Mouse (Mus musculus): ENCODE measurements around the gene Hlf.

DNA sequence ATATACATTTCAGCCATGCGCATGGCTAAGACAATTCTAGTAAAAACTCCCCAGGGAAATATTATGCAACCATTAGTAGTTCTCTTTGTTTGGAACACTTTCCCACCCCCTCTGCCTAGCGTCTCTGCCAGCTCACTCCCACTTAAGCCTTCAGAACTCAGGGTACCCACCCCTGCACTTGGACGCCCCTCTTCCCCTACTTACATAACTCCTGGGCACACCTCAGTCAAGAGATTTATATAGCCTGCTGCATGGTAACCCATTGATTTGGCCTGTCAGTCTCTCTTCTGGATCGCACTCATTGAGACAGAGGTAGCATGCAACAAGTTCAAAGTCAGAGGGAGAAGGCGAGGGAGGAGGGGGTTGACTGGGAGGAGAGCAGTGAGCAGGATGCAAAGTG lies 26.3 kb upstream of the Hlf start:
- no peak for TF ChIP-seq CTCF (IDR thresholded peaks at IDR 0.05; ENCODE audit: control insufficient read depth, insufficient read depth, low read length)
- no peak for TF ChIP-seq POLR2A (IDR thresholded peaks at IDR 0.05; ENCODE audit: borderline replicate concordance, control insufficient read depth, low read depth, low read length)
